7 mouse cellular contexts compared by ENCODE assay signal in genomic region chr13:58127766-58128361, GRCm38 (mm10). TPM values are rescaled to one million over a fixed set of nuclear protein-coding genes. Genes with fewer than 3 reads are reported as not detected.
DNase-seq lines count a peak whose midpoint lies in the region; ATAC-seq and TF ChIP-seq lines count a peak whose summit lies in the region.

No protein-coding gene starts in this region.

- no peaks in the 10 kb centered on the region for H3K9me3 ChIP-seq in CH12.LX (replicated peaks; ENCODE audit: low read length)
- no peaks in the 10 kb centered on the region for H3K9me3 ChIP-seq in heart, embryonic 15.5 days (replicated peaks)

- H3K9ac ChIP-seq in CH12.LX (ENCODE audit: insufficient read depth, low read depth), result peak overlapping the region; percentile 92
- peak overlapping the region; percentile 98 for H3K9ac ChIP-seq in heart, embryonic 15.5 days

- H3K4me1 ChIP-seq in CH12.LX (ENCODE audit: control insufficient read depth in 1 of 2, insufficient read depth in 2 of 2), result peaks cover 0 to 25% of the 10 kb centered on the region in 2 experiments; a peak in 3 of 4 replicates
- H3K4me1 ChIP-seq in heart, embryonic 15.5 days (replicated peaks), result peaks cover 33% of the 10 kb centered on the region

- peak overlapping the region; percentile 86 to 98 (median 91) for H3K4me3 ChIP-seq in CH12.LX (replicated peaks in 1 of 3; ENCODE audit: low read depth in 2 of 3, low read length in 2 of 3, poor library complexity in 1 of 3)
- H3K4me3 ChIP-seq in heart, embryonic 15.5 days, result peak overlapping the region; percentile 92

- 0 out of 2 replicates have a peak, but pooled peaks have one; percentile 20 for ATAC-seq in erythroblast, adult 5-6 weeks (replicated peaks; ENCODE audit: low FRiP score, poor library complexity, severe bottlenecking)
- ATAC-seq in heart, embryonic 15.5 days (replicated peaks; ENCODE audit: insufficient number of reproducible peaks, insufficient read depth, low FRiP score, low read depth), result peak; percentile 29; the same call in 1 of the 2 replicates

- no peak for TF ChIP-seq POLR2A in CH12.LX (IDR thresholded peaks at IDR 0.05; ENCODE audit: low read depth, low read length)

- in situ Hi-C loops in CH12.LX (cut with MboI; ENCODE audit: low pct_ligation_motif_present, low pct_unique_long_range_greater_than_20kb, low sequenced_read_pairs), result no loop called here

- TF ChIP-seq EP300 in CH12.LX (IDR thresholded peaks at IDR 0.05; ENCODE audit: low read length), result no peak

- no peak for DNase-seq in CH12.LX (ENCODE audit: extremely low read depth)
- peak; percentile 72 for DNase-seq in Muller cell, postnatal 12 days (ENCODE audit: inconsistent ontology term)
- peak; percentile 48 to 81 for DNase-seq in layer of hippocampus, postnatal 25 days (ENCODE audit: extremely low spot score in 1 of 2, low spot score in 1 of 2)
- peak; percentile 61 for DNase-seq in lung, postnatal 10 days
- DNase-seq in right cerebral cortex, postnatal 10 days (ENCODE audit: low spot score in 2 of 2), result peak; percentile 73 to 78

- H3K27ac ChIP-seq in CH12.LX (ENCODE audit: insufficient read depth, low read depth), result peak overlapping the region; percentile 89
- peak overlapping the region; percentile 95 for H3K27ac ChIP-seq in heart, embryonic 15.5 days

- dilution Hi-C loops in CH12.LX (cut with MboI; ENCODE audit: extremely low pct_ligation_motif_present, extremely low pct_unique_long_range_greater_than_20kb, low sequenced_read_pairs), result no loop called here

- H3K79me2 ChIP-seq in CH12.LX (replicated peaks; ENCODE audit: control insufficient read depth, extremely low read depth, insufficient read depth, poor library complexity, severe bottlenecking), result peaks cover 22% of the 10 kb centered on the region

- TF ChIP-seq CTCF in CH12.LX (conservative IDR thresholded peaks at IDR 0.05 in 1 of 2, IDR thresholded peaks at IDR 0.05 in 1 of 2; ENCODE audit: low read depth in 2 of 2, low read length in 2 of 2), result no peak

- no peaks in the 10 kb centered on the region for H3K27me3 ChIP-seq in CH12.LX (replicated peaks)
- no peaks in the 10 kb centered on the region for H3K27me3 ChIP-seq in heart, embryonic 15.5 days

- peaks cover 0 to 9% of the 10 kb centered on the region in 2 experiments for H3K36me3 ChIP-seq in CH12.LX (replicated peaks in 1 of 2; ENCODE audit: control insufficient read depth in 1 of 2, insufficient read depth in 1 of 2, low read length in 1 of 2)
- H3K36me3 ChIP-seq in heart, embryonic 15.5 days, result no peaks in the 10 kb centered on the region

- WGBS in heart, embryonic 15.5 days, result under 1% methylated on average over 80 of the region's 81 CpGs

- peak overlapping the region; percentile 12; the same call in 1 of the 2 replicates for H3K4me2 ChIP-seq in CH12.LX (ENCODE audit: insufficient read depth, low read depth, poor library complexity, severe bottlenecking)
- peak overlapping the region; percentile 69 for H3K4me2 ChIP-seq in heart, embryonic 15.5 days

- no peak for TF ChIP-seq RAD21 in CH12.LX (IDR thresholded peaks at IDR 0.05; ENCODE audit: low read depth, low read length)

TF ChIP-seq in CH12.LX, 34 proteins besides CTCF, POLR2A, EP300 and RAD21:
- TF ChIP-seq PAX5 (IDR thresholded peaks at IDR 0.05; ENCODE audit: low read length) (no peak), ELF1 (IDR thresholded peaks at IDR 0.05; ENCODE audit: low read depth, low read length) (no peak), ZMIZ1 (IDR thresholded peaks at IDR 0.05; ENCODE audit: low read depth, low read length) (no peak; the same call in 1 of the 2 replicates), MAX (IDR thresholded peaks at IDR 0.05; ENCODE audit: low read length) (peak; percentile 57; the same call in 1 of the 2 replicates), JUN (IDR thresholded peaks at IDR 0.05; ENCODE audit: insufficient read depth, low read depth, low read length) (no peak), CHD1 (IDR thresholded peaks at IDR 0.05; ENCODE audit: low read depth, low read length) (peak; percentile 47; the same call in 1 of the 2 replicates), GABPA (IDR thresholded peaks at IDR 0.05; ENCODE audit: insufficient replicate concordance, low read depth, low read length) (no peak), JUND (conservative IDR thresholded peaks at IDR 0.05; ENCODE audit: low read depth, low read length) (no peak), BHLHE40 (IDR thresholded peaks at IDR 0.05; ENCODE audit: low read depth, low read length) (no peak), USF2 (conservative IDR thresholded peaks at IDR 0.05; ENCODE audit: low read depth, low read length) (no peak)

RNA-seq across cellular contexts. Expression of gene Hnrnpa0, which starts 0.5 kb away (rescaled TPM):
- total RNA-seq in CH12.LX (2012; rRNA removed) (104 and 121 TPM in 2 replicates), CH12.LX (2014; rRNA removed) (124 and 126 TPM in 2 replicates)
- 125 and 139 TPM in 2 replicates for polyA plus RNA-seq in CH12.LX (2012; ENCODE audit: insufficient read length, low read depth)
- total RNA-seq in erythroblast, adult 5-6 weeks (2015; ENCODE audit: low replicate concordance), result 29.6 and 35.1 TPM in 2 replicates
- total RNA-seq in erythroblast, adult 5-6 weeks (2017; ENCODE audit: low replicate concordance), result 12.9 and 24.4 TPM in 2 replicates
- 15.9 and 21.0 TPM in 2 replicates for polyA plus RNA-seq in heart, embryonic 15.5 days (2015; fragmentation: Nextera tagmentation; extraction: Ambion mirVana)
- total RNA-seq in layer of hippocampus, postnatal 25 days (2021), result 100 to 1,000 TPM; 127 to 131 TPM

RNA-seq across cellular contexts. Expression of gene Klhl3, which starts 14.5 kb away (rescaled TPM):
- total RNA-seq in CH12.LX (2012; rRNA removed) (not detected in 2 replicates), CH12.LX (2014; rRNA removed) (not detected in 2 replicates)
- not detected in 2 replicates for polyA plus RNA-seq in CH12.LX (2012; ENCODE audit: insufficient read length, low read depth)
- 0.21 TPM in 1 of 2 replicates, not detected in the other for total RNA-seq in erythroblast, adult 5-6 weeks (2015; ENCODE audit: low replicate concordance)
- 0.14 TPM in 1 of 2 replicates, not detected in the other for total RNA-seq in erythroblast, adult 5-6 weeks (2017; ENCODE audit: low replicate concordance)
- 7.1 and 7.2 TPM in 2 replicates for polyA plus RNA-seq in heart, embryonic 15.5 days (2015; fragmentation: Nextera tagmentation; extraction: Ambion mirVana)
- 10 to 100 TPM; 45.2 to 47.4 TPM for total RNA-seq in layer of hippocampus, postnatal 25 days (2021)

RNA-seq across cellular contexts. Expression of gene Idnk, which starts 29.6 kb away (rescaled TPM):
- total RNA-seq in CH12.LX (2012; rRNA removed) (31.7 and 32.0 TPM in 2 replicates), CH12.LX (2014; rRNA removed) (24.2 and 25.5 TPM in 2 replicates)
- 45.0 and 47.1 TPM in 2 replicates for polyA plus RNA-seq in CH12.LX (2012; ENCODE audit: insufficient read length, low read depth)
- 9.2 and 15.0 TPM in 2 replicates for total RNA-seq in erythroblast, adult 5-6 weeks (2015; ENCODE audit: low replicate concordance)
- total RNA-seq in erythroblast, adult 5-6 weeks (2017; ENCODE audit: low replicate concordance), result 4.7 and 14.4 TPM in 2 replicates
- polyA plus RNA-seq in heart, embryonic 15.5 days (2015; fragmentation: Nextera tagmentation; extraction: Ambion mirVana), result 29.5 and 30.3 TPM in 2 replicates
- total RNA-seq in layer of hippocampus, postnatal 25 days (2021), result 10 to 100 TPM; 26.3 to 28.2 TPM

Comparison
In these comparisons a context has a peak if more than half of its experiments do, and no peak if none do; other contexts are left out.
1. RNA of gene Klhl3, which starts 14.5 kb away (total RNA-seq): 45.2 to 47.4 TPM in layer of hippocampus, postnatal 25 days; not detected in CH12.LX and 0.14 to 0.21 TPM in erythroblast, adult 5-6 weeks; every median in the first group is over 10 times any median in the second.